Mouse (Mus musculus) NIH3T3 (cell line): ENCODE measurements around the gene Lipe.
"Not testable (repeated sequence)": the region's sequence is repeated elsewhere in the genome, so short reads cannot be mapped to it uniquely, and the experiment has no call there.

Source experiments
- DNase-seq: peaks from one replicate; pipeline ENCODE4 v3.0.0-alpha.2; 2012; ENCODE audit warnings: low read depth

Lipe gene

DNA sequence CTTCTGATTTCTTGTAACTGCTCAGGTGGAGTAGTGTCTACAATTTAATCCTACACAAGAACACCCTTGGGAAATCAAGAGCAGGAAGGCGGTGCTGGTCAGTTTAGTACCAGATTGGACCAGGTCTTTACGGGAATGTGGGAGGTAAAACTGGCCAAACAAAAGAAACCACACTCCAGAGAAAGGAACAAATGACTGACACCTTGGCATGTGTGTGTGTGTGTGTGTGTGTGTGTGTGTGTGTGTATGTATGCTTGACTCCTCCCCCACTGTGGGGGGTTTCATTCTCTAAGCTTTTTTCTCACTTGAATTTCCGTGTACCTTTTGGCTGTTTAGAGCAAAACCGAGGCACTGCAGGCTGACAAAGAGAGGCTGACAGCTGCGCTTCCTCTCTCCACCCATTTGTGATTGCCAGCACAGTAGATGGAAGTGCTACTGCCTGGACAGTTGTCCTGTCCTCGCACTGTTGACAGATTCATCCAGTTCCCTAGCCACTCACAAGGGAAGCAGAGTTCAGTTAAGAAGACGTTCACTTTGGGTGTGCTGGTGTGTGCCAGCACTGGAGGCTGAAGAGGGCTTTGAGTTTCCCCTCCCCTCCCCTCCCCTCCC lies 14.4 kb upstream of the Lipe start, which contains the start of gene Cxcl17:
Gene Cxcl17, minus strand, starts transcription at position 54 of the 609 bp plus-strand sequence.
- no peak for DNase-seq

DNA sequence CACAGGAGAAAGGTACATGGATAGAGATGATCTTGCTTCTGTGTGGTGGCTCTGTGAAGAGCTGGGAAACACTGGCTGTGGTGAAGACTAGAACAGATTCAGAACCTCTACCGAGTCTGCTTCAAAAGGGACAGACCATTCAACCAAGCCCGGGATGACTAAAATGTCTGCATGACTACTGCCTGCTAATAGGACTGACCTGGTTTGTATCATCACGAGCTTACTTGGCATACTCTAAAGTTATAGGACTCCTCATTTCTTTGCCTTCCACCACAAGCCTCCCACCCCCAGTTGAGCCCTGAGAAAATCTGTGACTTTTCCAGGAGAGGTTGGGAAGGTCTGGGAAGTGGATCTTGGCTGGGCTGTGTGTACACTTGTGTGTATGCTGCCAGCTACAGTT lies 13.4 kb upstream of the Lipe start:
- DNase-seq: peak; percentile 46

DNA sequence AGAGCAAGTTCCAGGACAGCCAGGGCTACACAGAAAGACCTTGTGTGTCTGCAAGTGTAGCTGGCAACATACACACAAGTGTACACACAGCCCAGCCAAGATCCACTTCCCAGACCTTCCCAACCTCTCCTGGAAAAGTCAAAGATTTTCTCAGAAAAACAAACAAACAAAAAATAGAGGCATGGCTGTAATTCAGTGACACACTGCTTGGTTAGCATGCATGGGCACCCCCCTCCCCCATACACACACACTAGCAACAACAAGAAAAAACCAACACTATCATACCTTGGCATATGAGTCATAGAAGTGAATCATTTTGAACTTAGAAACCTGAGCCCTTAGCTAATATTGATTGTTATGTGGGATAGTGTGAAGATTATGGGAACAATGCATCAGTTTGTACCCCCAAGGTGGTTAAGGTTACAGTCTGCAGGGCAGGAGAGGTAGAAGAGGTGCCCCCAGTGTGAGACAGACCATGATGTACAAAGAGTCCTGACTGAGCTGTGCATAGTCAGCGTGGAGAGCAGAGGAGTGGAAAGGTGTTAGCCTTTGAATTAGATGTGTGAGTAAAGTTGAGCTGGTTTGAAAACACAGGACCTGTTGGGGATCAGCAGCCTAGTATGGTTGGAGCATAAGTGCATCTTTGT lies 12.6 kb upstream of the Lipe start:
- DNase-seq: peak; percentile 73

DNA sequence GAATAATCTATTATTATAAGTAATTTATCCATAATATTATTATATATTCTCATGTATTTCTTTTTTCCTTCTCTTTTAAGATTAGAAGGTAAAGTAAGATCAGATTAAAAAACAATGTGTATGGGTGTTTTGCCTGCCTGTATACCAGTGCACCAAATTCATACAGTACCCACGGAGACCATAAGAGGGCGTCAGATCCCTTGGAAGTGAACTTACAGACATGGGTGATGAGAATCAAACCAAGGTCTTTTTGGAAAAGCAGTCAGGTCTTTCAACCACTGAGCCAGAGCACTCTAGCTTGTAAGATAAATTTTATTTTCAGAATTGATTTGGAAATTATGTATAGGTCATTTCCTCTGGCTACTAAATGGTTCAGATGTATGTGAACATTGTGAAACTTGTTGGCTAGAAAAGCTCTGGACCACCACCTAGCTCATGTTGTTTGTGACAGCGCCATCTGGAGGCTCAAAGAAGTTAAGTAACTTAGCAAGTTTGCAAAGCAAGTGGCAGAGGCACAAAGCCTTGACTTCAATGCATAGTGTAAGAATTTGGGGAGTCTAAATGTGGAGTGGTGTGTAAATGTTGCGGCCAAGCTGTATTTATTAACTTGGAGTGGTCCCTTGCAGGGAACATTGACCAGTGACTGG lies 10.7 kb upstream of the Lipe start:
- peak; percentile 78 for DNase-seq

DNA sequence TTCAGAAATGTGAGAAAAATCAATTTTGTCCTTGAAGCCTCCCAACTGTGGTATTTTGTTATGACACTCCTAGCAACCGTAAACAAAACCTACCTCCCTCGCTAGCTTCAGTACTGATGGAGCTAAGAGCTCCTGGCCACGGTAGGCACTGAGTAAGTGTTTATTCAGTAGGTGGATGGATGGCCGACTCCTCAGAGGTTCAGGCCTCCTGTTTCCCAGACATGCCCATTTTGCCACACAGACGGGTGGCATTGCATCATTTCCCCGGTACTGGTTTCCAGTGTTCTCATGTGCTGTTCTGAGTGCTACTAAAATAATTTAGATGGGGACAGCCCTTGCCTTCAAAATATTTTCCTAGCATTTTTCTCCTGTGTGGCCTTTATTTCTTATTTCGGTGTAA lies 8.0 kb upstream of the Lipe start:
- no peak for DNase-seq

DNA sequence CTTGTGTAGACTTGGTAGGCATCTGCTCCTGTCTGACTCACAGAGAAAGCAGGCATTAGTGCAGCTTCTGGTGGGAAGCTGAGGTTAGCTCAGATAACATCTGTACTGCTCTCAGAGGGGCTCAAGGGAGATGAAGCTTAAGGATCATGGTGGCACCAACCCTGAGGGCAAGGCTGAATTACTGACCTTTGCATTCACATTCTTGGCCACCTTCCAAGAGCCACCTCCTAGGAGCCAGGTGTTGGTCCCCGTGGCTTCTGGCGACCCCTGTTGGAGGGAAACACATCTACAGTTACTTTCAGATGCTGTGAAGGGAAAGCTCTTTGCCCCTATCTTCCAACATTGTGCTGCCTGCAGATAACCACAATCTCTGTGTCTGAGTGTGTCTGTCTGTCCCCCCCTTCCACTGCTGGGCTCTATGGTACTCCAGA lies 4.2 kb upstream of the Lipe start:
- peak; percentile 68 for DNase-seq

DNA sequence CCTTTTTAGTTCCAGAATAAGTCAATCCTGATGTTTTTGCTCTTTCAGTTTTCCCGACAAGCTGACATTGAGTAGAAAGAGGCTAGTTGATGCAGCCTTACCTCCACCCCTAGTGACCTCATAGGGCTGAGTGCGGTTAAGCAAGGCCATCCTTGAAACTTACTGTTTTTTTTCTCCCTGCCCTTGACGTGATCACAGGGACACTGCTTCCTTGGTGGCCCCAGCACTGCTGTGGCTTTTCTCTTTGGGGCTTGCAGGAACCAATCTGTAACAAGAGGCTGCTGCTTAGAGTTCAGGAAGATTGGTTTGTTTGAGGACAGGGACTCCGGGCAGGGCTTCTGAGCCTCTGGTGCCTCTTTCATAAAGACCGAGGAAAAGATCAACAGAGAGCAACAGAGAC lies 3.5 kb upstream of the Lipe start:
- no peak for DNase-seq

DNA sequence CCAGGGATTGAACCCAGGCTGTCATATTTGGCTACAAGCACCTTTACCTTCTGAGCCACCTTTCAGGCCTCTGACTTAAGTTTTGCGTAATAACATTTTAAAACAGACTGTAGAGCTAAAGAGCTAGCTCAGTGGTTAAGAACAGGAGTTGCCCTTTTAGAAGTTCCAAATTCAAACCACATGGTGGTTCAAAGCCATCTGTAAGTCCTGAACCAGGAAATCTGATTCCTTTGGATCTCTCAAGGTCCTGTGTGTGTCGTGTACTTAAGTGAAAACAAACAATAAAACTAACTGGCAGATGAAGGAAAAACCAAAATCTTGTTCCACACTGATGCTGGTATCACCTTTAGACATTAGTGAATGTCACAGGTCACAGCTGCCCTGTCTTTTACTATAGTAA lies 3.0 kb upstream of the Lipe start:
- DNase-seq: peak; percentile 49

DNA sequence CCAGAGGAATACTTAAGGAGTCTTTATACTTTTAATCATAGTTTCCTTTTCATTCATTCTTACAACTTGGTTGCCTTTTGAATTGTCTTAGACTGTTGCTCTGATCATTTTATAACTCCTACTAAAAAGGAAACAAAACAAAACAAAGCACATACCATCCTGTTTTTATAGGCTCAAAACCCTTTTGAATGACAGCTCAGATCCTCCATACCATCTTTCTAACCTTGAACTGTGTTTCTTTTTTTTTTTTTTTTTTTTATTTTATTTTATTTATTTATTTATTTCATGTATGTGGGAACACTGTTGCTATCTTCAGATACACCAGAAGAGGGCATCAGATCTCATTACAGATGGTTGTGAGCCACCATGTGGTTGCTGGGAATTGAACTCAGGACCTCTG lies 518 bp upstream of the Lipe start:
- not testable (repeated sequence) for DNase-seq

DNA sequence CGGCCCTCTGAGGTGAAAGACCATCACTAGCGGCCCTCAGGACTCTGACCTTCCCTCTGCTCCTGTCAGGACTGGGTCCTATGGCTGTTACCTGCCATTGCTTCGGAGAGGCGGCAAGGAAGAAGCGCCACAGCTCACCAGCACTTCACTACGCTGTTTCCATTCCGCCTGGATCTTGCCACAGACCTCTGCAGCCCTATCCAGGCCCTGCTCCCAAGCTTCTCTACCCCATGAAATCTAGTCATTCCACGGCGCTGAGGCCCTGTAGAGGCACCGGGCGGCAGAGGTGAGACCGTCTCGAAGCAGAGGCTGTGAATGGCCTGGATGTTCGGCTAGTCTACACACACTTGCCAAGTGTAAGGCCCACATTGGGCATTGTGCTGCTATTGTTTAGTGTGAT lies 1.9 kb downstream of the Lipe start:
- no peak for DNase-seq

DNA sequence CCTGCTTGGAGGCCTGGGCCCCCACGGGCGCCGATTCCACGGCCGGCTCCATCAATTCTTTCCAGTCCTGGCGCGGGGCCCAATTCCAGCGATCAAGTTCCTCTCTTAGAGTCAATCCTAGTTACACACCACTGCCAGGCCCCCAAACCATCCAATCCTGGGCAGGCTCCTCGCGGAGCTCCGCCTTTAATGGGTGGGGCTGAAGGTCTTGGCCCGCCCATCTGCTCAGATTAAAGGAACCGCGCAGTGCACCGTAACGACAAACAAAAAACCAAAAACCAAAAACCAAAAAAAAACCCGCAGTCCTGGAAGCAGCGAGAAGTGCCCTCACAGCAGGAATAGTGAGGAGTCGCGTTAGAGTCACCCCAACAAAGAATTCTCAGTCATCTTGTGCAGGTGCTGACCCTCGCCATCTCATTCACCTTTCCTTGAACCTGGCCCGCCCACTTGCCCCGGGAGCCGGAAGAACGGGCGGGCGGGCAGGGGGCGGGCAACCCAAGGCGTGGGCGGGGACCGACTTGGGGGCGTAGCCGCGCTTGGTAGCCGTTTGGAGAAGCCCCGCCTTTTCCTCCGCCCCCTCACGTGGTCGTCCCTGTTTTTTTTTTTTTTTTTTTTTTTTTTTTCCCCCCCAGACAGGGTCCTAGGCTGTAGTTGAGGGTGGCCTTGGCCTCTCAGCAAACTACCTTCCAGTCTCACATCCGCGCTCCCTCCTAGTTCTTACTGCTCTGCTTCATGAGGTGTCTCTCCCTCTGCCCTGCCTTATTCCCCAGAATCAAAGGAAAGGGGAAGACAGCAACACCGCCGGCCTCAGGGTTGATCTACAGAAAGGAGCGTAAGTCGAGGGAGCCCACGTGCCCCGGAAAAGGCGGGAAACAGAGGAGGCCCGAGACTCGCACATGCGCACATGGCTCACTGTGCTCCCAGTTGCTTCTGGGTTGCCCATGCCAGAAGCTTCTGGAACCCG lies 2.7 kb downstream of the Lipe start:
- DNase-seq: peak; percentile 97

DNA sequence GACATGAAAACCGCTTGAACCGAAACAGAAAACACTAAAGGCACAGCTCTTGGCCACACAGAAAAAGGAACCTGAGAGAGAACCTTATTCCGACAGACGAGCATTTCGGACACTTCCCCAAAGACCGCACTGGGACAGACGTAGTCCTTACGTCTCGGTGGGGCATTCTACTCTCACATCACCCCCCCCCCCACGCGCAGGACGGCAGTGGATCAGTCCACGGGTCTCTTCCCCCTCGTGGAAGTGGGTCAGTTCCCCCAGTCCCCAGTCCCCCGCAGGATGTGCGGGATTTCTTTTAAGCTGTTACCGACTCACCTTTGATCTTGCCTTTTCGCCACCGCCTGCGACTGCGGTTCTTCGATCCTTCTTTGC lies 3.3 kb downstream of the Lipe start:
- DNase-seq: peak; percentile 33

DNA sequence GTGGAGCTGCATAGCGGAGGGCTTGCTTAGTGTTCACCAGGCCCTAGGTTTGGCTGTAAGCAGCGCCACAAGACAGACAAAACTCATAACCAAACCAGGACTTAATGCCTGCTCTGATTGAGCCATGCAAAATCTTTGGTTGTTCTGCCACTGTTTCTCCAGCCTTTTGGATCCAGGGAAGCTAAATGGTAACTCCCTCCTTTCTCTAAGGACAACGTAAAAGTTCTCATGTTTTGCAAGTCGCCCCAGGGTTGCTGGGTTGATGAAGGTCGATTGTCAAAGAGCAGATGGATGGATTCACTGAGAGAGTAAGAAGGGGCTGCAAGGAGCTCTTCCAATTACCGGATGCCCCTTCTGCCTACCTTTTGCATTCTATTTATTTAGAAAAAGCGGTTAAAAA lies 3.8 kb downstream of the Lipe start:
- no peak for DNase-seq

DNA sequence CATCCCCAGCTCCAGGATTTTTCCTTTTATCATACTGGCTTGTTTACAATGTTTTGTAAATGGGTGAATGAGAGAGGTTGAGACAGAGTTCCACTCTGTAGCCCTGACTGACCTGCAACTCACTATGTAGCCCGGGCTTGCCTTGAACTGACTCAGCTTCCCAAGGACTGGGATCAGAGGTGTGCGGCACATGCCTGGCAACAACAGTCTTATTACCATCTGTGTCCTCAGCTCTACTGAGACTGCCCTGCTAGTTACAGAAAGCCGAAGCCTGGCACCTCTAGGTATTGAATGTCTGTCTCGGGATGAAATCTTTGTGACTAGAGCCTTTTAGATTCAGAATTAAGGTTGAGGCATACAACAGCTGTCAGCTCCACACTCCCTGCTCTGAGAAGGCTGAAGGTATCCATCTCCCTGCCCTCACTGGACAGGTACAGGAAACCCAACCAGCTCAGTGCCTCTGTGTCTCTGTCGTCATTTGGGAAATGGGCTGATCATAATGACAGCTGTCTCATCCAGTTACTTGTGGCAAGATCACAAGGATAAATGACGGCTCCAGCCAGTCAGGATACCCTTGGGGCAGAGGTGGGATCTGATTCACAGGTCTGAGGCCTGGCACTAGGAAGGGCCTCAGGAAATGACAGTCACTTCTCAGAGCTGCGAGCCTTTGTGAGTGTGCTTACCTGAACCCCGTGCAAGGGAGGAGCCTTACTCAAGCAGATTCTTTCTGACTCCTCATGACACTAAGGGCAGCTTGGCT lies 4.9 kb downstream of the Lipe start:
- DNase-seq: no peak

DNA sequence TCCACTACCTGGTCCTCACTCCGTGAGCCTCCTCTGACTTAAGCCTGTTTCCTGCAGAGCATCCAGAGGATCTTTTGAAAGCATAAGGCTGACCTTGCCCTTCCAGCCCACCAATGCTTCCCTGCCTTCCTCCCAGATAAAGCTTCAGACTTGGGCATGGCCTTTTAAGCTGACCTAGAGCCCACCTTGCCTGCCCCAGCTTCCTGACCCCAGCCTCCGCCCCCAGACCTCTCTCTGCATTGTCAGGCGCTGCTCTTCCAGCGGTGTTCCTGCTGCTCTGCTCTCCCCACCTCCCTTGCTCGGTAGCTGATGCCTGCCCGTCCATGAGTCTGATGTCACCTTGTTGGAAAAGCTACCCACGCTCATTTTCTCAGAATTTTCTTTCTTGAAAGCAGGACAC lies 5.7 kb downstream of the Lipe start:
- no peak for DNase-seq

DNA sequence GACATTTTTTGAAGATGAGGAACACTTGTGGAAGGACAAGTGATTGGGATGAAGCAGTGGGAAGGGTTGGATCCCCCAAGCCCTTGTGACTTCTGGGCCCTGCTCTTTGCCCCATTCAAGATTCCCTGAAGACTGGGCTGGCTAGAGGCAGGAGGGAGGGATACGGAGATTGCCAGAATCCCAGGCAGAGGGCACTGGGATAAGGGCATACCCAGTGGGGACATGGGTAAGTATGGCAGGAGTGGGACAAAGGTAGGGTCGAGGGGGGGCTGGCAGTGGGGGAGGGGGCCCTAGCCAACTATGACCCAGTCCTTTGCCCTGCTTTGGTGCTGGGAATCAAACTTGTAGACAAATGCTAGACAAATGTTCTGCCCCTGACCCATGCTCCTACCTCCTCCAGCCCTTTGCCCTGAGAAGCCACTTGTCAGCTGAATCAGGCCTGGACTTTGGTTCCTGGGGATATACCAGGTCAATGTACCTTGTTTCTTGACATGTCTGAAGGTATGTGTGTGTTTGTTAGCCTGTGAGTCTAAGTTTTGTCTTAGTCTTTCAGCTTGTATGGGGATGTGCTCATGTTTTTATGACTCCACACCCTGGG lies 6.6 kb downstream of the Lipe start:
- DNase-seq: no peak

DNA sequence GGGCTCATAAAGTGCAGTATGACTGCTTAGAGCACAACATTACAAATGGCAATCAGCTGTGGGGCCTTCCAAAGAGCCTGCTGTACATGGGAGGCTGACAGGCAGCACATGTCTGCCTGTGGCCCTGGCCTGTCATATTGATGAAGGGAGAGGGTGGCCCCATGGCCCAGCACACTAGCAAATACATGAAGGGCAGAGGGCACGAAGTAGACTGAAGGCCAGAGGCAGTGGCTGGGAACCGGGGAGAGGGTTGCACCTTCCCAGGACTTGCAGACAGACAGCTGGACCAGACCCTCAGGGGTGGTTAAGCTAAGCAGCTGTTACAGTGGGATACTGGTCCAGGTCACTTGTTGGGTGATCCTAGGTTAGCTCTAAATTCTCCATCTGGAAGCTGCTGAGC lies 7.5 kb downstream of the Lipe start:
- DNase-seq: no peak

DNA sequence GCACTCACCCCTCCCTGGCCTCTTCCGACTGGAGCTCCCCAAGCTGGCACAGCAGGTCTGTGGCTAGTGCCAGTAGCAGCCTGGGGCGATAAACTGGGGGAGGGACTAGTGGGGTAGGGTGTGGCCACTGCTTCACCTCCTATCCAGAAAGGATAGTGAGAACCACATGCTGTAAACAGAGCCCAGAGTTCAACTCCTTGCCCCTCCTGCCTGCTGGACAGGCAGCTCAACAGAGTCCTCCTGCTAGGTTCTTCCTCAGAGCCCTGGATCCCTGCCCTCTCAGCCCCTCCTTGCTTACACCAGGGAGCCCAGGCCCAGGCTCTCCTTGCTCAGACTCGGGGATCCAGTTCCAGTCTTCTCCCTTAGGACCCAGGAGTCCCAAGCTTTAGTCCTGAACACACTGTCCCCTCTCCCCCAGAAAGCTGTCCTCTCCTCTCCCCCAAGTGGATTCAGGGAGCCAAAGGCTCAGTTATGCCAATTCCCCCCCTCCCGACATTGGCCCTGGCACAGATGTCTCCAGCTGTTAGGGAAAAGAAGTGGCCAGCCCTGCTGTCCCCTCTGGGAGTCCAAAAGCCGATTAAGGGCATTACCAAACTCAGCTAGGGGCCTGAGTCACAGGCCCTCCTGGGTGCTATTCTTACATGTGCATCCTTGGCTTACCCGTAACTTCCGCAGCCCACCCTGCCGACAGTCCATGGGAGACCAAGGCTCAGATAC lies 8.3 kb downstream of the Lipe start:
- peak; percentile 92 for DNase-seq

DNA sequence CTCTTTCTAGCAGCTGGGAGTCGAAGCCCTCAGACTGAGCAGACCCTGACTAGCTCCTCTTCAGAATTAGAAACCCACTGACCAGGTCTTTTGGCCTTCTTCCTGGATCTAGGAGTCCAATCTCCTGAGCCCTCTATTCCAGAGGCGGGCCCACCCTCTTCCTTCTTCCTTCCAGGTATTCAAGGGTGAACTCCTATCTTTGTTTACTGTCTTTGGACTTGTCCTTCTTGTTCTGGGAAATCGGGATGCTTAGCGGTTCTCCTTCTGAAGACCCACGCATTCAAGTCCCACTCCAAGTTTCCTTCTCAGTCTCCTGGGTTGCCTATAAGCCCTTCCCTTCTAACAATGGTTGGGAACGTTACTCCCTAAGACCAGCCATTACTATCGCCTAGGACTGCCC lies 9.6 kb downstream of the Lipe start:
- no peak for DNase-seq

DNA sequence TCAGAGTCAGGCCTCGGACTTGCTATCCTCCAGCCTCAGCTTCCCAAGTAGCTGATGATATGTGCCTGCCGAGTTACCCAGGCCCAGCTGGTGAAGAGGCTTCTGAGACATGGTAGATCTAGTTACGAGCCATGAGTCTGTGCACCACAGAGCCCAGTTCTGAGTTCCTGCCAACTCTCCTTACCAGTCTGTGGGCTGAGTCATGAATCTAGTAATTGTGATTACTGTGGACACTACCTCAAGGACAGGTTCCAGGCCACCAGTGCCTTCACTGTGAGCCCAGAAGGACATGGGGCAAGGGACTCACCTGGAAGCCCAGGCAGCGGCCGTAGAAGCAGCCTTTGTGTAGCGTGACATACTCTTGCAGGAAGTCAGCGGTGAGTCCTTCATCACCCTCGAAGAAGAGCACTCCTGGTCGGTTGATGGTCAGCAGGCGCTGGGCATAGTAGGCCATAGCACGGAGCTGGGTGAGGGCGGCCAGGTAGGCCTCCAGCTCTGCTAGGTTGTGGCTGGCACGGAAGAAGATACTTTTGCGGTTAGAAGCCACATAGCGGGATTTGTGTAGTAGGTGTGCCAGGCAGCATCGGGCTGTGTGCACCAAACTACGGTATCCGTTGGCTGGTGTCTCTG lies 10.6 kb downstream of the Lipe start:
- peak; percentile 68 for DNase-seq
